Mouse (Mus musculus): ENCODE results near the gene Olfr1471. TPM values are rescaled to one million over a fixed set of nuclear protein-coding genes. Genes with fewer than 3 reads are reported as not detected.
"Not testable (repeated sequence)": the region's sequence is repeated elsewhere in the genome, so short reads cannot be mapped to it uniquely, and the experiment has no call there.

The Olfr1471 gene
- polyA plus RNA-seq (2012; rRNA removed), result not detected in 2 replicates

- not testable (repeated sequence) for DNase-seq (ENCODE audit: low read depth)
Measured at GRCm38 (mm10) chr19:13443109-13443508, at the start of gene Olfr1471. Gene Olfr1471, plus strand, starts transcription at chr19:13443409.

- no peak for TF ChIP-seq POLR2A (IDR thresholded peaks at IDR 0.05; ENCODE audit: borderline replicate concordance, extremely low read depth, insufficient read depth, insufficient read length, poor library complexity, severe bottlenecking)
- TF ChIP-seq CTCF (IDR thresholded peaks at IDR 0.05; ENCODE audit: borderline replicate concordance, extremely low read depth, insufficient read depth, insufficient read length), result no peak
- DNase-seq (ENCODE audit: low read depth), result no peak
Measured at GRCm38 (mm10) chr19:13407549-13407948, 35.7 kb upstream of the Olfr1471 start, which contains the start of gene Olfr1469. Gene Olfr1469, plus strand, starts transcription at chr19:13407849.

GRCm38 (mm10) chr19:13455986-13456385 is 12.8 kb downstream of the Olfr1471 start, which contains the start of gene Olfr1472:
Gene Olfr1472, minus strand, starts transcription at chr19:13456086.
- no peak for DNase-seq (ENCODE audit: low read depth)
- TF ChIP-seq POLR2A (IDR thresholded peaks at IDR 0.05; ENCODE audit: borderline replicate concordance, extremely low read depth, insufficient read depth, insufficient read length, poor library complexity, severe bottlenecking), result no peak
- TF ChIP-seq CTCF (IDR thresholded peaks at IDR 0.05; ENCODE audit: borderline replicate concordance, extremely low read depth, insufficient read depth, insufficient read length), result no peak

GRCm38 (mm10) chr19:13469265-13469664 is 26.1 kb downstream of the Olfr1471 start, which contains the start of gene Olfr1474:
Gene Olfr1474, plus strand, starts transcription at chr19:13469565.
- not testable (repeated sequence) for DNase-seq (ENCODE audit: low read depth)

GRCm38 (mm10) chr19:13480096-13480495 is 36.9 kb downstream of the Olfr1471 start, which contains the start of gene Olfr1475:
Gene Olfr1475, minus strand, starts transcription at chr19:13480196.
- no peak for TF ChIP-seq CTCF (IDR thresholded peaks at IDR 0.05; ENCODE audit: borderline replicate concordance, extremely low read depth, insufficient read depth, insufficient read length)
- no peak for TF ChIP-seq POLR2A (IDR thresholded peaks at IDR 0.05; ENCODE audit: borderline replicate concordance, extremely low read depth, insufficient read depth, insufficient read length, poor library complexity, severe bottlenecking)
- DNase-seq (ENCODE audit: low read depth), result no peak

- TF ChIP-seq POLR2A (IDR thresholded peaks at IDR 0.05; ENCODE audit: borderline replicate concordance, extremely low read depth, insufficient read depth, insufficient read length, poor library complexity, severe bottlenecking) (no peak), CTCF (IDR thresholded peaks at IDR 0.05; ENCODE audit: borderline replicate concordance, extremely low read depth, insufficient read depth, insufficient read length) (no peak)
- DNase-seq (ENCODE audit: low read depth), result no peak
Measured at GRCm38 (mm10) chr19:13500246-13500645, 57.0 kb downstream of the Olfr1471 start, which contains the start of gene Olfr1477. Gene Olfr1477, plus strand, starts transcription at chr19:13500546.

Other genes starting within 250 kb of the Olfr1471 start
- gene Olfr1463, start 212.1 kb upstream of the Olfr1471 start, polyA plus RNA-seq (2012; rRNA removed), result not detected in 2 replicates
- not detected in 2 replicates for gene Olfr1465, start 127.9 kb upstream of the Olfr1471 start, polyA plus RNA-seq (2012; rRNA removed)
- not detected in 2 replicates for gene Olfr1466, start 104.5 kb upstream of the Olfr1471 start, polyA plus RNA-seq (2012; rRNA removed)
- not detected in 2 replicates for gene Olfr1467, start 81.2 kb upstream of the Olfr1471 start, polyA plus RNA-seq (2012; rRNA removed)
- not detected in 2 replicates for gene Olfr1469, start 35.6 kb upstream of the Olfr1471 start, polyA plus RNA-seq (2012; rRNA removed)
- gene Olfr1472, start 12.7 kb downstream of the Olfr1471 start, polyA plus RNA-seq (2012; rRNA removed), result not detected in 2 replicates
- not detected in 2 replicates for gene Olfr1474, start 26.2 kb downstream of the Olfr1471 start, polyA plus RNA-seq (2012; rRNA removed)
- gene Olfr1475, start 36.8 kb downstream of the Olfr1471 start, polyA plus RNA-seq (2012; rRNA removed), result not detected in 2 replicates
- not detected in 2 replicates for gene Olfr1477, start 57.1 kb downstream of the Olfr1471 start, polyA plus RNA-seq (2012; rRNA removed)
- not detected in 2 replicates for gene Olfr1480, start 84.5 kb downstream of the Olfr1471 start, polyA plus RNA-seq (2012; rRNA removed)
- not detected in 2 replicates for gene Olfr1484, start 140.1 kb downstream of the Olfr1471 start, polyA plus RNA-seq (2012; rRNA removed)
- not detected in 2 replicates for gene Olfr1487, start 174.0 kb downstream of the Olfr1471 start, polyA plus RNA-seq (2012; rRNA removed)
- gene Olfr1489, start 188.2 kb downstream of the Olfr1471 start, polyA plus RNA-seq (2012; rRNA removed), result not detected in 2 replicates
- not detected in 2 replicates for gene Olfr1490, start 207.7 kb downstream of the Olfr1471 start, polyA plus RNA-seq (2012; rRNA removed)